Mouse (Mus musculus) c-Kit-positive CD71-positive TER-119-positive erythroid progenitor cells, embryonic 14.5 days (primary cell): ENCODE data around the gene Olfr213.
"Not testable (repeated sequence)": the region's sequence is repeated elsewhere in the genome, so short reads cannot be mapped to it uniquely, and the experiment has no call there.

Source experiments
- DNase-seq: peaks from one replicate; pipeline ENCODE4 v3.0.0-alpha.2; 2013; ENCODE audit warnings: low spot score

Olfr213 gene

GRCm38 (mm10) chr6:116538156-116538555, at the start of gene Olfr213:
Gene Olfr213, plus strand, starts transcription at chr6:116538456.
- no peak for DNase-seq

- no peak for DNase-seq
Observed at GRCm38 (mm10) chr6:116488791-116489190, 49.5 kb upstream of the Olfr213 start, which contains the start of gene Olfr211. Gene Olfr211, plus strand, starts transcription at chr6:116489091.

DNA sequence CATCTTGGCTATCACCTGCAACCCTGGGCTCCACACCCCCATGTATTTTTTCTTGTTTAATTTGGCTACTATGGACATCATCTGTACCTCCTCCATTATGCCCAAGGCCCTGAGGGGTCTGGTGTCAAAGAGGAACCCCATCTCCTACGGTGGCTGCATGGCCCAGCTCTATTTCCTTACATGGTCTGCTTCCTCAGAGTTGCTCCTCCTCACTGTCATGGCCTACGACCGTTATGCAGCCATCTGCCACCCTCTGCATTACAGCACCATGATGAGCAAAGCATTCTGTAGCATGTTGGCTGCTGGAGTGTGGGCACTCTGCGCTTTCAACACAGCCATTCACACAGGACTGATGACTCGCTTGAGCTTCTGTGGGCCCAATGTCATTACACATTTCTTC, 44.5 kb upstream of the Olfr213 start:
- DNase-seq: no peak

DNA sequence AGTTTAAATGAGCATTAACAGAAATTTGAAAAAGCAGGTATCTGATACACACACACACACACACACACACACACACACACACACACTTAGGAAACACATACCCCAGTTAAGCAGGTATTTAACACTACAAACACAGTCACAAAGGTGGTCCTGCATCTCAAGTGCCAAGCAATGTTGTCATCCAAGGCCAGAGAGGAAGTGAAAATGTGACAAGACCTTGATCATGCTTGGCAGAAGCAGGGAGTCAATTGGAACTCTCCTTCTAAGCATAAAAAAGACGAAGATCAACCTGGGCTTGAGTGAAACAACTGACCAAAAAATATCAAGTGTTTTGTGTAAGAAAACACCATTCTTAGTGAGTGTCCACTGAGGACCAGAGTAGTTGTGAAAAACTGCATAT, 42.3 kb upstream of the Olfr213 start:
- no peak for DNase-seq

GRCm38 (mm10) chr6:116506302-116507003, 31.8 kb upstream of the Olfr213 start, which contains the start of gene Olfr212:
Gene Olfr212, plus strand, starts transcription at chr6:116506516.
- DNase-seq: not testable (repeated sequence)

DNA sequence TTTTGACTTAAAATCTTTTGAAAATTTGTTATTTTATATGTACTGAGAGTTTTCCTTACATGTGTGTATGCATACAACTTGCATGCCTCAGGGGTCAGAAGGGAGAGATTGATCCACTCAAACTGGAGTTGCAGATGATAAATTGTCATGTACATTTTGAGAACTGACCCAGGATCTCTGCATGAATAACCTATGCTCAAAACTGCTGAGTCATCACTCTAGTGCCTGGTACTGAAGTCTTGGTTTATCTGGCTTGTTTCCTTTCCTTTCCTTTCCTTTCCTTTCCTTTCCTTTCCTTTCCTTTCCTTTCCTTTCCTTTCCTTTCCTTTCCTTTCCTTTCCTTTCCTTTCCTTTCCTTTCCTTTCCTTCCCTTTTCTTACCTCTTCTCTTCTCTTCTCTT, 23.4 kb upstream of the Olfr213 start:
- DNase-seq: no peak

GRCm38 (mm10) chr6:116542500-116542899, 4.2 kb downstream of the Olfr213 start:
- no peak for DNase-seq

DNA sequence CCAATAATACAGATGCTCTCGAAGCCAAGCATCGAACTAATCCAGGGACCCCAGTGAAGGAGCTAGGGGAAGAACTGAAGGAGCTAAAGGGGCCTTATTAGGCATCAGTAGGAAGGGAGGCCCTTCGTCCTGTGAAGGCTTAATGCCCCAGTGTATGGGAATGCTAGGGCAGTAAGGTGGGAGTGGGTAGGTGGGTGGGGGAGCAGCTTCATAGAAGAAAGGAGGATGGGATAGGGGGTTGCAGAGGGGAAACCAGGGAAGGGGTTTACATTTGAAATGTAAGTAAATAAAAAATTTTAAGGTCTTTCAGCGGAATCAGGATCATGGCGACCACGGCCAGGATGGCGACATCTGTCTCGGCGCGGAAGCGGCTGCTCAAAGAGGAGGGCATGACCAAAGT, 12.6 kb downstream of the Olfr213 start, which contains the start of gene Gm5580:
Gm5580 (plus strand) TSS at position 301 of the 400 bp plus-strand sequence.
- not testable (repeated sequence) for DNase-seq

DNA sequence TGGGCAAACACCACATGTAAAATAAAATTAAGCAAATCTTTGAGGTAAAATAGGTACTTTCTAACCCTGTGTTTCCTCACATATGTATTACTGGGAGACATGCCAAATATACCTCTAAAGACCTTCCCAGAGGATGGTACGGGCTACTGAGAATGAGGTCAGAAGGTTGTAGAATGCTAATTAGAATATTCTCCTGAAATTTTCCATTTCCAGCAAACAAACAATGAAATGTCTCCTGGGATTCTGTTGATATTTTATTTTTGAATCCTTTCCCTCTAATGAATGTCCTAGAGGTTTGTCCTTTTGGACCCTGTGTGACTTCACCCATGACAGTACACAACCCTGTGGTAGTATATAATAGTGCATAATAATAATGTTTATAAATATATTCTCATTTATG, 15.7 kb downstream of the Olfr213 start, which contains the start of gene Olfr214:
Olfr214 (plus strand) TSS at position 301 of the 400 bp plus-strand sequence.
- DNase-seq: no peak

GRCm38 (mm10) chr6:116554952-116555351, 16.7 kb downstream of the Olfr213 start:
- no peak for DNase-seq

GRCm38 (mm10) chr6:116569834-116570233, 31.6 kb downstream of the Olfr213 start:
- DNase-seq: peak; percentile 37

- no peak for DNase-seq
Observed at GRCm38 (mm10) chr6:116584095-116584494, 45.8 kb downstream of the Olfr213 start, which contains the start of gene Olfr215. Gene Olfr215, minus strand, starts transcription at chr6:116584195.
